ENCODE assay signal across 8 mouse cellular contexts in genomic region chr12:83342875-83343185, GRCm38 (mm10).
DNase-seq lines count a peak whose midpoint lies in the region; ATAC-seq and TF ChIP-seq lines count a peak whose summit lies in the region.

No protein-coding gene starts in this region.

- peaks cover 20% of the 10 kb centered on the region for H3K4me1 ChIP-seq in forebrain, embryonic 15.5 days
- no peaks in the 10 kb centered on the region for H3K4me1 ChIP-seq in forebrain, embryonic 11.5 days (replicated peaks; ENCODE audit: control insufficient read depth, insufficient read depth, low read length)
- H3K4me1 ChIP-seq in heart, postnatal 0 days (ENCODE audit: control insufficient read depth, insufficient read depth), result peaks cover 13% of the 10 kb centered on the region; the same call in 1 of the 2 replicates
- H3K4me1 ChIP-seq in olfactory bulb, adult 2 months (ENCODE audit: control insufficient read depth, insufficient read depth, low read length), result peaks cover 16% of the 10 kb centered on the region
- peaks cover 16% of the 10 kb centered on the region for H3K4me1 ChIP-seq in midbrain, embryonic 15.5 days

- TF ChIP-seq POLR2A in olfactory bulb, adult 2 months (IDR thresholded peaks at IDR 0.05; ENCODE audit: insufficient read depth, low read depth, low read length), result no peak

- H3K9me3 ChIP-seq in forebrain, embryonic 15.5 days, result no peaks in the 10 kb centered on the region
- H3K9me3 ChIP-seq in forebrain, embryonic 11.5 days (ENCODE audit: control insufficient read depth, low read length), result no peaks in the 10 kb centered on the region
- no peaks in the 10 kb centered on the region for H3K9me3 ChIP-seq in heart, postnatal 0 days (replicated peaks; ENCODE audit: control insufficient read depth, low read length)
- no peaks in the 10 kb centered on the region for H3K9me3 ChIP-seq in midbrain, embryonic 15.5 days

- H3K27ac ChIP-seq in forebrain, embryonic 15.5 days (replicated peaks), result peak overlapping the region; percentile 53
- no peak overlapping the region for H3K27ac ChIP-seq in forebrain, embryonic 11.5 days (ENCODE audit: low read depth, low read length)
- H3K27ac ChIP-seq in heart, postnatal 0 days (ENCODE audit: low read depth), result 0 out of 2 replicates have a peak overlapping the region, but pooled peaks have one; percentile 34
- peak overlapping the region; percentile 54; the same call in 1 of the 2 replicates for H3K27ac ChIP-seq in olfactory bulb, adult 2 months (ENCODE audit: insufficient read depth, low read depth, low read length)
- H3K27ac ChIP-seq in midbrain, embryonic 15.5 days, result no peak overlapping the region

- no peak overlapping the region for H3K9ac ChIP-seq in forebrain, embryonic 15.5 days (replicated peaks)
- no peak overlapping the region for H3K9ac ChIP-seq in forebrain, embryonic 11.5 days (ENCODE audit: low read length)
- no peak overlapping the region for H3K9ac ChIP-seq in heart, postnatal 0 days (replicated peaks; ENCODE audit: low read depth, low read length)
- H3K9ac ChIP-seq in midbrain, embryonic 15.5 days, result no peak overlapping the region

- 54% methylated on average over 4 of the region's 4 CpGs for WGBS in forebrain, embryonic 15.5 days
- 65% methylated on average over 4 of the region's 4 CpGs for WGBS in forebrain, embryonic 11.5 days
- 12% methylated on average over 4 of the region's 4 CpGs for WGBS in heart, postnatal 0 days
- 42% methylated on average over 4 of the region's 4 CpGs for WGBS in olfactory bulb, adult 2 months
- 67% methylated on average over 4 of the region's 4 CpGs for WGBS in midbrain, embryonic 15.5 days

- DNase-seq in forebrain, embryonic 11.5 days (ENCODE audit: low spot score), result no peak
- peak; percentile 69 for DNase-seq in brain, adult 2 months (ENCODE audit: low read depth, low spot score)
- DNase-seq in heart, postnatal 0 days (ENCODE audit: low spot score), result no peak
- peak; percentile 73 to 76 for DNase-seq in kidney, postnatal 36 days
- no peak for DNase-seq in thymus, postnatal 4 days

- no peaks in the 10 kb centered on the region for H3K27me3 ChIP-seq in forebrain, embryonic 15.5 days
- no peaks in the 10 kb centered on the region for H3K27me3 ChIP-seq in forebrain, embryonic 11.5 days (ENCODE audit: control insufficient read depth, insufficient read depth, low read length)
- no peaks in the 10 kb centered on the region for H3K27me3 ChIP-seq in heart, postnatal 0 days (ENCODE audit: control insufficient read depth, insufficient read depth, low read length)
- no peaks in the 10 kb centered on the region for H3K27me3 ChIP-seq in midbrain, embryonic 15.5 days (replicated peaks)

- no peak overlapping the region for H3K4me3 ChIP-seq in forebrain, embryonic 15.5 days
- H3K4me3 ChIP-seq in forebrain, embryonic 11.5 days (ENCODE audit: low read depth, low read length), result no peak overlapping the region
- no peak overlapping the region for H3K4me3 ChIP-seq in heart, postnatal 0 days (ENCODE audit: low read depth, low read length)
- no peak overlapping the region for H3K4me3 ChIP-seq in olfactory bulb, adult 2 months (ENCODE audit: insufficient read depth, low read depth, low read length)
- no peak overlapping the region for H3K4me3 ChIP-seq in midbrain, embryonic 15.5 days

- TF ChIP-seq CTCF in heart, postnatal 0 days (IDR thresholded peaks at IDR 0.05; ENCODE audit: low read depth), result no peak
- TF ChIP-seq CTCF in olfactory bulb, adult 2 months (IDR thresholded peaks at IDR 0.05; ENCODE audit: insufficient read depth, low read depth, low read length), result no peak

- ATAC-seq in forebrain, embryonic 15.5 days (replicated peaks), result 0 out of 2 replicates have a peak, but pooled peaks have one; percentile 23
- no peak for ATAC-seq in forebrain, embryonic 11.5 days (replicated peaks; ENCODE audit: low FRiP score)
- no peak for ATAC-seq in heart, postnatal 0 days (ENCODE audit: insufficient read depth, low read depth)
- ATAC-seq in midbrain, embryonic 15.5 days (replicated peaks), result no peak

- no peak overlapping the region for H3K4me2 ChIP-seq in forebrain, embryonic 15.5 days (replicated peaks)
- no peak overlapping the region for H3K4me2 ChIP-seq in forebrain, embryonic 11.5 days (ENCODE audit: low read depth, low read length, severe bottlenecking)
- H3K4me2 ChIP-seq in heart, postnatal 0 days (ENCODE audit: low read depth, low read length), result no peak overlapping the region
- H3K4me2 ChIP-seq in midbrain, embryonic 15.5 days, result no peak overlapping the region

- no peaks in the 10 kb centered on the region for H3K36me3 ChIP-seq in forebrain, embryonic 15.5 days
- H3K36me3 ChIP-seq in forebrain, embryonic 11.5 days (ENCODE audit: control insufficient read depth, insufficient read depth, low read length), result no peaks in the 10 kb centered on the region
- no peaks in the 10 kb centered on the region for H3K36me3 ChIP-seq in heart, postnatal 0 days (replicated peaks; ENCODE audit: control insufficient read depth, insufficient read depth, low read length)
- H3K36me3 ChIP-seq in midbrain, embryonic 15.5 days (replicated peaks), result no peaks in the 10 kb centered on the region

- no peak for TF ChIP-seq EP300 in heart, postnatal 0 days (IDR thresholded peaks at IDR 0.05; ENCODE audit: low read depth)

Comparison
In these comparisons a context has a peak if more than half of its experiments do, and no peak if none do; other contexts are left out.
1. H3K27ac ChIP-seq: peak in forebrain, embryonic 15.5 days (single experiment), heart, postnatal 0 days (single experiment) and olfactory bulb, adult 2 months (single experiment); none in forebrain, embryonic 11.5 days (single experiment) and midbrain, embryonic 15.5 days (single experiment).
2. DNase-seq: peak in brain, adult 2 months (single experiment) and kidney, postnatal 36 days (2 of 2); none in forebrain, embryonic 11.5 days (single experiment), heart, postnatal 0 days (single experiment) and thymus, postnatal 4 days (single experiment).